Mouse (Mus musculus): Measurements from ENCODE around the gene Ntrk2. TPM values are rescaled to one million over a fixed set of nuclear protein-coding genes. Genes with fewer than 3 reads are reported as not detected.

Gene Ntrk2
- total RNA-seq, 1 experiment from 2014 or later: not detected

DNA sequence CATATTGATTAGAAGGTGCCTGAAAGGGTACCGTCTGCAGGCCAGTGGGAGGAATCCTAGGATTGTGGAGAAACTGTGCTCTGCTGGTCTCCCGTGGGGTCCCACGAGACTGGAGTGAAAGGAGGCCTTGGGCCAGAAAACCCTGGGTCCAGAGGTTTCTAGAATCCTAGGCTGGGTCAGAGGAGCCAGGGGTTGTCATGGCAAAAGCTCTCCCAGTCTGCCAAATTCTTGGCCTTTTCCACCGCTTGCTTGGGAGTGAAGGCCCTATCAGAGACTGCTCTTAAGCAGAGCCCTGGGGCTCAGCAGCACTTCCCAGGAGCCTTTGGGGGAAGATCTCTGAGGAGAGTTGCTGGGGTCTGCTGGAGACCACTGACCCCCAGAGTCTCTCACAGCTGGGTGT, 25.6 kb downstream of the Ntrk2 start:
- ATAC-seq (replicated peaks in 1 of 2; ENCODE audit: insufficient read depth in 1 of 2, low FRiP score in 2 of 2, low TSS enrichment in 1 of 2, low read depth in 1 of 2, poor library complexity in 2 of 2, severe bottlenecking in 2 of 2): no peak

DNA sequence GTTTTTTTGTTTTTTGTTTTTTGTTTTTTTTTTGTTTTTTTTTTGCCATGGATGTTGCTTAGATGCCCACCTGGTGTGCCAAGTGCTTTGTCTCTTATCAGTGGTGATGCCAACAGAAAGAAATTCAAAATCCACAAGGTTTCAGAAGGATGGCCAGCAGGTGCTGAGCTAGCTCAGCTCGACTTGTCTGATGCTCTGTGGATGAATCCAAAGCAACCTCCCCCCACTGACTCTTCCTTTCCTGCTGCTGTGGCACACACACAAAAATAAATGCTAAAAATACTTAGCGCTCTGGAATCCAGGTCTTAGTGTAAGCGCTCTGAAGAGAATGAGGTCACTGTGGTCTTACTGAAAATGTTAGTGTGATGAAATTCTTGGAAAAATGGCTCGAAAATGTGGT, 28.4 kb downstream of the Ntrk2 start:
- no peak for ATAC-seq (replicated peaks in 1 of 2; ENCODE audit: insufficient read depth in 1 of 2, low FRiP score in 2 of 2, low TSS enrichment in 1 of 2, low read depth in 1 of 2, poor library complexity in 2 of 2, severe bottlenecking in 2 of 2)

DNA sequence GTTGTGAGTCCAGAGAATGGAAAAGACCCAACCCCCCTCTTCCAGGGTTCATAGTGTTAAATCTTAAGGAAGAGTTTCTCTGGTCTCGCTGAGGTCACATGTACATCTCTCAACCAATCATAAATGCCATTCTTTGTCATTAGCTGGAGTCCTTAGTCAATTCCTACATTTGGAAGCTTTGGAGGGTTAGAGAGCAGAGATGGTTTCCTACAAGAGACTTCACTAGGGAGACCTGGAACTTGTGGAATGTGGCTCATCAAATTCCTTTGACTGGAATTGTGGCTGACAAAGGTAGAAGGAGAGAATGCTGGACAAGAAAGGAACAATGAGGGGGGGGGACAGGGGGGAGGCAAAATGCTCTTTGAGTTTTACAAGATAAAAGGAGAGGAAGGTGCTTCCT, 30.5 kb downstream of the Ntrk2 start:
- ATAC-seq (replicated peaks in 1 of 2; ENCODE audit: insufficient read depth in 1 of 2, low FRiP score in 2 of 2, low TSS enrichment in 1 of 2, low read depth in 1 of 2, poor library complexity in 2 of 2, severe bottlenecking in 2 of 2): no peak

DNA sequence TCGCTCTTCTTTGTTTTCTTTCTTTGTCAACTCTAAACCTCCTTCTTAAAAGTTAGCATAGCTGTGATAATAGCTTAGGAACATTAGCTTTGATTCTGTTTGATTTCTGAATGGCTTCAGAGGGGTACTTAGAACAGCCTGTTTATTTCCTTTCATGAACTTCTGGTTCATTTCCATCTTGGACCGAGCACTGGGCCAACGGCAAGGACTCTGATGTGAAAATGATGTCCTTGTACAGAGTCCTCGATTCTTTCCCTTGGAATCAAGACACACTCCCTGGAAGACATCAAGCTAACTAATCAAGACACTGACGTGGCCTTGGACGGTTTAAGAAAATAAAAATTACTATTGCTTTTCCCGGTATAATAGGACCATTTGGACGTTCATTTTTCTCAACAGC, 31.7 kb downstream of the Ntrk2 start:
- no peak for ATAC-seq (replicated peaks in 1 of 2; ENCODE audit: insufficient read depth in 1 of 2, low FRiP score in 2 of 2, low TSS enrichment in 1 of 2, low read depth in 1 of 2, poor library complexity in 2 of 2, severe bottlenecking in 2 of 2)

DNA sequence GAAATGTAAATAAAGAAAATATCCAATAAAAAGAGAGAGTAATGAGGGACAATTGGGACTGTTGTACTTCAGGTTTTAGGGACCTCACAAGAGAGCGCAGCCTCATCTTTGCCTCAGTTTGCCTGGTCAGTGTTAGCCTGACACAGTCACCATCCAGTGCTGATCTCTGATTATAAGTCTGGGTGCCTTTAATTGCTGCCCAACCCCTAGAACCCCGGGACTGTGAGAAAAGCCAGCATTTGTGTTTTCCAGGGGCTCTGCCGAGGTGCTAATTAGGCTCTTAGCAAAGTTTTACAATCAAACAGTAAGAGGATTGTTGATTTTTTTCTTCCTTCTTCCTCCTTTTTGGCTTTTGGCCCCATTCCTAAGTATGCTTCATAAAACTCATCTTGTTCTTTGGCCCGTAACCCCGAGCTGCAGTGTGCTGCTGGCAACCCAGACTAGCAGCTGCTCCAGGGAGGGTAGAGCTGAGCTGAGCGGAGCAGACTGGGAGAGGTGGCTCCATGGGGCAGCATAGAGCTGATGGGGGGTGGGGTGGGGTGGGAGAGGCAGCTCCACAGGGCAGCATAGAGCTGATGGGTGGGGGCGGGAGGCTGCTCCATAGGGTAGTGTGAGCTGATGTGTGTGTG, 34.5 kb downstream of the Ntrk2 start:
- no peak for ATAC-seq (replicated peaks in 1 of 2; ENCODE audit: insufficient read depth in 1 of 2, low FRiP score in 2 of 2, low TSS enrichment in 1 of 2, low read depth in 1 of 2, poor library complexity in 2 of 2, severe bottlenecking in 2 of 2)

DNA sequence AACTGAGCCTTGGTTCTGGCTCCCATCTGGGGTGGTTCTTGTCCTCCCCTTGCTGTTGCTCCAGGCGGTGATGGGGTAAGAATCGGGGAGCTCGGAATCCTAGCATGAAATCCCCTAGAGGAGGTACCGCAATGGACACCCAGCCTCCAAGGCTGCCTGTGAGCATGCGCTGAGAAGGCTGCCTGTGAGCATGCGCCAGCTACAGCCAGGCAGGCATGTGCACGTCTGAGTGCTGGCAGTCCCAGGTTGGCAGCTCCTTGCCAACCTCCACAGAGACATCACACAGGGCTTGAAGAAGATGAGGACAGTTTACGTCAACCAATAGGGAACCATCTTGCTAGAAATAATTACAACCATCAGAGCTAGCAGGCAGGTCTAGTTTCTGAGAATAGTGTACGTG, 37.5 kb downstream of the Ntrk2 start:
- no peak for ATAC-seq (replicated peaks in 1 of 2; ENCODE audit: insufficient read depth in 1 of 2, low FRiP score in 2 of 2, low TSS enrichment in 1 of 2, low read depth in 1 of 2, poor library complexity in 2 of 2, severe bottlenecking in 2 of 2)

DNA sequence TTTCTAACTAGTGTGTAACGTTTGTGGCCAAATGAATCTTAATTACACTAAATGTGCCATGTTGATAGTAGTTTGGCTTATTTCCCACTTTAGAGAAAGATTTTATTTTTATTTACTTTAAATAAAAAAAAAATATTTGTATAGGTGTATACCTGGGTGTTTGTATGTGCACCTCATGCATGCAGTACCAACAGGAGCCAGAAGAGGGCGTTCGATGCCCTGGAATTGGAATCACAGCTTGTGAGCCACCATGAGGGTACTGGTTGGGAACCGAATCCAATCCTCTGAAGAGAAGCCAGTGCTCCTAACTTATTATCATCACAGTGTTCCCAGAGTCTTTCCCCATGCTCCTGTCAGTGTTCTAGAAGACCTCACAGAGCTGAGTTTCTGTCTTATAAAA, 42.2 kb downstream of the Ntrk2 start:
- no peak for ATAC-seq (replicated peaks in 1 of 2; ENCODE audit: insufficient read depth in 1 of 2, low FRiP score in 2 of 2, low TSS enrichment in 1 of 2, low read depth in 1 of 2, poor library complexity in 2 of 2, severe bottlenecking in 2 of 2)

DNA sequence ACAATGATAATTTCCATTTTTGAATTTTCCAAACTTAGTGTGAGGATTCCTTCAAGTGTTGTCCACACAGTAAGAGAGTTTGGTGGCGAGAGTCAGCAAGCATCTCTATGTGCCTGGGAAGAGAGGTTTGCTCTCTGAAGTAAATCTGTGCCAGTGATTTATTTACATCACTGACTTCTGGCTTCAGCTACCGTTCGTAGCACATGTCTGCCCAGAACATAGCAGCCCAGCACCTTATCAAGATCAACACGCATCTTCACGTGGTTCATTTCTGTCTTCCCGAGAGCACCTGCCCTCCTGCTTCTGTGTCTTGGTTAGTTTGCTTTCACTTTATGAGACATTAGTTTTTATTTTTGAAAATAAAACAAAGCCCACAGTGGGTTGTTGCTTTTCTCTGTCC, 47.3 kb downstream of the Ntrk2 start:
- no peak for ATAC-seq (replicated peaks in 1 of 2; ENCODE audit: insufficient read depth in 1 of 2, low FRiP score in 2 of 2, low TSS enrichment in 1 of 2, low read depth in 1 of 2, poor library complexity in 2 of 2, severe bottlenecking in 2 of 2)

DNA sequence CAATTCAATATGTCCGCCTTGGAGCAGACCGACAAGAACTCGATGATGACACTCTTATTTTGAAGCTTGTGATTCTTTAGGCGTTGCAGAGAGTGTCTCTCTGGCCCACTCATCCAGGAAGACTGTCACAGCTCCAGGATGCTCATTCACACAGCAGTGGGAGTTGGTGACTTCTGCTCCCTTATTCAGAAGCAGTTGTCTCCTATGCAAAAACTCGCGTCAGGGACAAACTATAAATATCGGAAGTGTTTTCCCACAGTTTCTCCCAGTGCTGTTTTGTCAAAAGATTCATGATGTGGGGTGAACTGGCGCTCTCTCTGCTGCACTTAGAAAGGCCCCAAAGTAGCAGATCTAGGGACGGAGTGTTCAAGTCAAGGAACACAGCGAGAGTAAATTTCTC, 59.9 kb downstream of the Ntrk2 start:
- ATAC-seq (replicated peaks in 1 of 2; ENCODE audit: insufficient read depth in 1 of 2, low FRiP score in 2 of 2, low TSS enrichment in 1 of 2, low read depth in 1 of 2, poor library complexity in 2 of 2, severe bottlenecking in 2 of 2): no peak

DNA sequence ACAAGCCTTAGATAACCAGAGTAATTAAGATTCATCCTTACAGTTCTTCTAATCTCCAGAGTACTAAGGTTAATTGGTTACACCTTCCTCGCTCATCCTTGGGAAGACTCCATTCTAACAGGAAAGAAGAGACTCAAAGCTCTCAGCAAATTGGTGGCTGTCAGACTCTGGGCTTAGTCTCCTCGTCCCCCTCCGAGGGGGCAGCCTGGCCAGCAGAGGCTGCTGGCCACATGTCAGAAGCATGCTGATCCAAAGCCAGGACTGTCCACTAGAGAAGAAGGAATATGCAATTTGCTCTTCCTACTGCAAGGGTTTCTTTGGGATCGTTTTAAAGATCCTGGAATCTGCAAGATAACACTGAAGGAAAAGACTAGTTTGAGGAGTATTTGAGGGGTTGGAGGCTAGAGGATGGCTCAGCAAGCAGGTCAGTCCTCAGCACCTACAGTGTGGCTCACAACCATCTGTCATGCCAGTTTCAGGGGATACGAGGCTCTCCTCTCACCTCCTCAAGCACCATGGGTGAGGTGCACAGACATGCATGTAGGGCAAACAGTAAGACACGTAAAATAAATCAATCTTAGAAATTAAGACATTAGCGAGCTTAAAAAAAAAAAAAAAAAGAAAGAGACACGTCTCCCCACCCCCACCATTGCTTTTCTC, 60.5 kb downstream of the Ntrk2 start:
- ATAC-seq (replicated peaks in 1 of 2; ENCODE audit: insufficient read depth in 1 of 2, low FRiP score in 2 of 2, low TSS enrichment in 1 of 2, low read depth in 1 of 2, poor library complexity in 2 of 2, severe bottlenecking in 2 of 2): no peak

DNA sequence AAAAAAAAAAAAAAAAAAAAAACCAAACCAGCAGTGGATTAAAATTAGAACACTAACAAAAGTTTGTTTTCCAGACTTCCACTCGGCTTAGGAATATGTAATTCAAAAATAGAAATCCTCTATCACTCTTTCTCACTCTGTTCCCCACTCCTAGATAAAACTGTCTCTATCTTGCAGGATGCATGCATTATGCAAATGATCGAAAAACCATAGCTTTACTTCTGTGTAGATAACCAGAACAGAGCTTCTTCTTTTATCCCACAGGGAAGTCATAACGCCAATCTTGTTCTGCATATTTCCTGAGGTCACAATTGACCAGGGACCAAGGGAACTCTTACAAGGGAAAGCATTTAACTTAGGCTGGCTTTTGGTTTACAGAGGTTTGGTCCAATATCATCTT, 76.1 kb downstream of the Ntrk2 start:
- no peak for ATAC-seq (replicated peaks in 1 of 2; ENCODE audit: insufficient read depth in 1 of 2, low FRiP score in 2 of 2, low TSS enrichment in 1 of 2, low read depth in 1 of 2, poor library complexity in 2 of 2, severe bottlenecking in 2 of 2)

DNA sequence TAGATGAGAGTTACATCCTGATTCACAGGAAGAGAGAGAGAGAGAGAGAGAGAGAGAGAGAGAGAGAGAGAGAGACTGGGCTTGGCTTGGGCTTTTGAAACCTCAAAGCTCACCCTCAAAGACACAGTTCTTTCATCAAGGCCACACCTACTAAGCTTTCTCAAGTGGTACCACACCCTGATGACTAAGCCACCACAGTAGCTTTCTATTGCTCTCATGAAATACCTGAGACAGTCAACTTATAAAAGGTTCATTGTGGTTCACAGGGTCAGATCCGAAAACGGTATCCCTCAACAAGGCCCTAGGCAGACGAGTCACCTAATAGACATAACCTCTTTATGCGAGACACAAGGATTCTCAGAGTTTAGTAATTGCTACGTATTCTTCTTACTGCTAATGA, 76.5 kb downstream of the Ntrk2 start:
- no peak for ATAC-seq (replicated peaks in 1 of 2; ENCODE audit: insufficient read depth in 1 of 2, low FRiP score in 2 of 2, low TSS enrichment in 1 of 2, low read depth in 1 of 2, poor library complexity in 2 of 2, severe bottlenecking in 2 of 2)

DNA sequence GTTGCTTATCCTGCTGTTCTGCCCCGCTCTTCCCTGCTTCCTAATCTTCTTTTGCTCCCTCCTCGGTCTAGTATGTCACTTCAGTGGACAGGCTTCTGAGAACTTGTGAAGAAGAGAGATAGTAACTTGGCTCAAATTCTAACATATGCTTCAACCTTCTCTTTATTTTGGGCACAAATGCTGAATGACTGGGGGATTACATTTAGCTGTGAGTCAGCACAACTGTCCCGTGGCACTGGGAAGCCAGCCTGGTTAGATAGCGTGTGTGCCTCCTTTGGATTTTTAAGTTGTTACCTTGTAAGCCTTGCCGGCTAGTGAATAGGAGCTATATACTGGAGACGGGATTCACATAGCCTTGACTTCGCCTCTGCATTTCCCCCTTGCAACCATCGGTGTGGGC, 79.7 kb downstream of the Ntrk2 start:
- ATAC-seq (replicated peaks in 1 of 2; ENCODE audit: insufficient read depth in 1 of 2, low FRiP score in 2 of 2, low TSS enrichment in 1 of 2, low read depth in 1 of 2, poor library complexity in 2 of 2, severe bottlenecking in 2 of 2): no peak

DNA sequence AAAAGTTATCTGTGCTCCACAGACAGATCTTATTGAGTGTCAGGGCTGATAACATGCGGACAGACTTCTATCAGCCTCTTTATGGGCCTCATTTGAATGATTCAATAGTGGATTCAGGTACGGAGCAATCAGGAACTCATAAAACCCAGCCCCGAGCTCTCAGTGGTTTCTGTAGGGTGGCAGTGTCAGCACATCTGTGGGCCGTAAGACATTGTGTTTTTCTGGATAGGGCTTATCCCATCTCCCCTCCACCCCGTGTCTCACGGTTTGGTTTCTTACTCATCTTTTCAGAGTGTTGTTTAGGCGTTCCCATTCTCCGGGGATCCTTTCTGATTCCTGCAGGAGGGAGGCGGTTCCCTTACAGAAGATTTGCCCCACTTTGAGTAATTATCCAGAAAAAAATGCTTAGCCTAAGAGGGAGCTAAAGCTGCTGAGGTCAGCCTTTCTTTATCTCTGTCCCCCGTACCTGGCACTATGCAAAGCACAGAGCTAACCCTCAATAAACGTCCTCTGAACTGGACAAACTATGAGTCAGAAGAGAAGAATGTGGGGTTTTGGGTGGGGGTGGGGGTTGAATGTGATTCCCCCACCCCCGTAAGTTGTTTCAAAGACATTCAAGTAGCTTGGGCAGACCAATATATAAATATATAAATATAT, 90.0 kb downstream of the Ntrk2 start:
- ATAC-seq (replicated peaks in 1 of 2; ENCODE audit: insufficient read depth in 1 of 2, low FRiP score in 2 of 2, low TSS enrichment in 1 of 2, low read depth in 1 of 2, poor library complexity in 2 of 2, severe bottlenecking in 2 of 2): no peak

DNA sequence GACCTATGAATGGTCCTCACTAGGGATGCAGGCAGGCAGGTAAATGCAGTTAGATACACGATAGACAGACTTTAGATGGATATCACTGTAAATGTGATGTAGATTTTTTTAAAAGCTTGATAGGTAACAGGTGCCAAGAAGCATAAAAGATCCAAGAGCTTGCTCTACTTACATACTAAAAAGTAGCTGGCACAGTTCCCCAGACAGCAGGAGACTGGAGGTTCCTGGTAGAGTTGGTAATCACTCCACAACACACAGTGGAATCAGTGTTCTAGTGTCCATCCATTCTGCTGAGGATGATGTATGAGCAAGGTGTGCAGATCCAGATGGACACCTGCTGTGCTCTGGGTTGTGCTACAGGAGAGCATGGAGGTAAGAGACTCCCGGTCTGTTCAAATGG, 93.0 kb downstream of the Ntrk2 start:
- no peak for ATAC-seq (replicated peaks in 1 of 2; ENCODE audit: insufficient read depth in 1 of 2, low FRiP score in 2 of 2, low TSS enrichment in 1 of 2, low read depth in 1 of 2, poor library complexity in 2 of 2, severe bottlenecking in 2 of 2)

DNA sequence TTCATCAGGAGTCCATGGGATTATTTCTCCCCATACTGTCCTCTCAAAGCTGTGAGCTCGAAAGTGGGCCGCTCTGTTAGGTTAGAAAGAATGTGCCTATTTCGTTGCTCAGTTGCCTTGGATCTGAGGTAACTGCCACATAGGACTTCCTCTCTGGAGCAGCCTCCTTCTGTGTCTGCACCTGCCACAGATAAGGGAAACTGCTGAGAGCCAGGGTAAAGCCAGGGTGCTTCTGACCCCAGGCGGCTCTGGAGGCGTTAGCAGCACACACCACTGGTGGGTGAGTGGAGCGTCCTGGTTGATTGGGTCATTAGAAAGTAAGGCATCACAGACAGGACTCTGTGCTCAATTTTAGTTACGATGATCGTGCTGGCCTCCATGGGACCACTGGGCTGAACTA, 95.9 kb downstream of the Ntrk2 start:
- no peak for ATAC-seq (replicated peaks in 1 of 2; ENCODE audit: insufficient read depth in 1 of 2, low FRiP score in 2 of 2, low TSS enrichment in 1 of 2, low read depth in 1 of 2, poor library complexity in 2 of 2, severe bottlenecking in 2 of 2)

DNA sequence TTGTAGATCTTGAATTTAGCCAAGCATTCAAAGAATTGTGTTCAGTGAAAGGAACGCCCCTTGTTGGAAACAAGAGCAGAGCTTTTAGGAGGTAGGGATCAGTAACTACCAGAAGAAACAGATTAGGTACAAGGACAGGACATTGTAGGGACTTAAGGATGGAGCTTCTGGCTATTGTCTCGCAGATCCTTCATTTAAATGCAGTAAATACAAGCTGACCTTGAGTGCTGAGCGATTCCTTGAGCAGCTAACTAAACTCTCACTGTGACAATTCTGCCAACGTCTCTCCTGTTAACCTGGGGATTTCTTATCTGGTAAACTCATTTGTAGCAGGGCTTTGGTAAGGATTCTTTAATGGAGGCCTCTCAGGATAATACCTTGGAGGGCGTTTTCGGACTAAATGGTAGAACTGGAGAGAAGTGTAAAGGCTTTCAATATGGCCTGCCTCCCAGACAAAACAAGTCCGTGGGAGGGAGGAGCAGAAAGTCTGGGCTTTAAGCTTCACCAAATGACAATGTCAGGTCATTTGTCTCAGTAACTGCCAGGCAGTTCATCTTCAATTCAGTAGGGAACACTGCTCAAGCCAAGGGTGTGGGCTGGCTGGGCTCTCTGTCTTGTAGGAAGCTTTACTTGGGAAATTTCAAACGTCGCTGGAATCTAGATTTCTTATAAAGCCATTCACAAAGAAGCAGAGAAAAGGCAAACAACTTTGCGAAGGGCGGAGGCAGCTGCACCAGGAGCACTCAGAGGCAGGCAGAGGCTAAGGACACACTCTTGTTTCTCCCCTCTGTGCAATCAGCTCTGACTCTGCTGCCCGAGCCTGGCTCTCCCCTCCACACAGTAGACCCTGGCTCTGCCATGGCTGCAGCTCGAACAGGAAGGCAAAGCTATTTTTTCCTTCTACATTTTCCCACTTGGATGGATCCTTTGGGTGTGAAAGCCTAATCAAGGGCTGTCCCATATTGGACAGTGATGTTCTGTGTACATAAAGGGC, 98.7 kb downstream of the Ntrk2 start:
- no peak for ATAC-seq (replicated peaks in 1 of 2; ENCODE audit: insufficient read depth in 1 of 2, low FRiP score in 2 of 2, low TSS enrichment in 1 of 2, low read depth in 1 of 2, poor library complexity in 2 of 2, severe bottlenecking in 2 of 2)

DNA sequence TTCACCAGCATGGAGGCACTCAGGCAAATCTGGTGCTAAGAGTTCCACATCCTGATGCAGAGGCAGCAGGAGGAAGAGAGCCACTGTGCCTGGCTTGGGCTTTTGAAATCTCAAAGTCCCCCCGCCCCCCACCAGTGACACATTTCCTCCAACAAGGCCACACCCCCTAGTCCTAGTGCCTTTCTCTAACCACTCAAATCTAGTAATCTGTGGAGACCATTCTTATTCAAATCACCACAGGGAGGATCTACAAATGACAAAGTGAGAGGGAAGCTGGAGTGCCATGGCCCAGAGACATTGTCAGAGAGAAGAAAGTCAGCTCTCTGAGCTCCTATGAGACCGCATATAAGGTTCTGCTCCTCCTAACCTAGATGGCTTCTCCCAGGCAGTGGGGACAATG, 105.6 kb downstream of the Ntrk2 start:
- ATAC-seq (replicated peaks in 1 of 2; ENCODE audit: insufficient read depth in 1 of 2, low FRiP score in 2 of 2, low TSS enrichment in 1 of 2, low read depth in 1 of 2, poor library complexity in 2 of 2, severe bottlenecking in 2 of 2): no peak
